Comparison of ENCODE assay signal across 8 mouse cellular contexts in genomic region chr4:149675378-149676261, GRCm38 (mm10). TPM values are rescaled to one million over a fixed set of nuclear protein-coding genes. Genes with fewer than 3 reads are reported as not detected.
A peak's percentile ranks its signal among the peaks of the same experiment; 100 is the strongest.
DNase-seq lines count a peak whose midpoint lies in the region; ATAC-seq and TF ChIP-seq lines count a peak whose summit lies in the region.

No protein-coding gene starts in this region.

- H3K9me3 ChIP-seq in G1E (replicated peaks), result no peaks in the 10 kb centered on the region
- H3K9me3 ChIP-seq in forebrain, postnatal 0 days (ENCODE audit: low read length), result no peaks in the 10 kb centered on the region
- no peaks in the 10 kb centered on the region for H3K9me3 ChIP-seq in lung, embryonic 15.5 days

- peak overlapping the region; percentile 80 for H3K4me2 ChIP-seq in forebrain, postnatal 0 days (ENCODE audit: low read depth)
- peak overlapping the region; percentile 98 for H3K4me2 ChIP-seq in lung, embryonic 15.5 days

- ATAC-seq in G1E (ENCODE audit: extremely low read depth, insufficient number of reproducible peaks, low FRiP score, poor library complexity, severe bottlenecking), result no peak
- ATAC-seq in forebrain, postnatal 0 days, result peak; percentile 88
- peak; percentile 95 for ATAC-seq in lung, embryonic 15.5 days (ENCODE audit: borderline replicate concordance, extremely low read depth, low FRiP score, low TSS enrichment)

- DNase-seq in G1E (ENCODE audit: low spot score), result peak; percentile 19
- peak; percentile 81 for DNase-seq in cerebellum, adult 9-10 months
- DNase-seq in forebrain, postnatal 0 days, result peak; percentile 74
- peak; percentile 85 for DNase-seq in heart, postnatal 4 days
- DNase-seq in layer of hippocampus, adult 9-11 months, result peak; percentile 47
- DNase-seq in ovary, adult 18-20 months (ENCODE audit: low spot score), result peak; percentile 80
- peak; percentile 32 for DNase-seq in urinary bladder, postnatal 10 days (ENCODE audit: low spot score)

- H3K27ac ChIP-seq in forebrain, postnatal 0 days (ENCODE audit: low read depth, low read length), result peak overlapping the region; percentile 88
- no peak overlapping the region for H3K27ac ChIP-seq in lung, embryonic 15.5 days

- H3K9ac ChIP-seq in forebrain, postnatal 0 days, result peak overlapping the region; percentile 85
- peak overlapping the region; percentile 51 for H3K9ac ChIP-seq in lung, embryonic 15.5 days

- no peak for TF ChIP-seq CTCF in G1E (IDR thresholded peaks at IDR 0.05; ENCODE audit: low read depth, low read length)
- TF ChIP-seq CTCF in forebrain, postnatal 0 days (IDR thresholded peaks at IDR 0.05; ENCODE audit: low read depth), result no peak

- H3K4me1 ChIP-seq in G1E (ENCODE audit: insufficient read depth, low read depth, low read length), result peaks cover 32% of the 10 kb centered on the region
- H3K4me1 ChIP-seq in forebrain, postnatal 0 days (ENCODE audit: insufficient read depth), result no peaks in the 10 kb centered on the region
- H3K4me1 ChIP-seq in lung, embryonic 15.5 days, result peaks cover 19% of the 10 kb centered on the region

- 2% methylated on average over 60 of the region's 60 CpGs for WGBS in forebrain, postnatal 0 days
- 1% methylated on average over 59 of the region's 60 CpGs for WGBS in lung, embryonic 15.5 days

- peaks cover 70% of the 10 kb centered on the region for H3K36me3 ChIP-seq in G1E (replicated peaks)
- no peaks in the 10 kb centered on the region for H3K36me3 ChIP-seq in forebrain, postnatal 0 days (ENCODE audit: insufficient read depth)
- no peaks in the 10 kb centered on the region for H3K36me3 ChIP-seq in lung, embryonic 15.5 days

- no peaks in the 10 kb centered on the region for H3K27me3 ChIP-seq in G1E (ENCODE audit: insufficient read depth, low read length)
- H3K27me3 ChIP-seq in forebrain, postnatal 0 days (ENCODE audit: insufficient read depth, low read length), result no peaks in the 10 kb centered on the region
- peaks cover 30% of the 10 kb centered on the region for H3K27me3 ChIP-seq in lung, embryonic 15.5 days

- peak overlapping the region; percentile 63; the same call in 1 of the 2 replicates for H3K4me3 ChIP-seq in G1E (ENCODE audit: low read depth, low read length)
- H3K4me3 ChIP-seq in forebrain, postnatal 0 days (ENCODE audit: low read depth, low read length), result peak overlapping the region; percentile 75
- H3K4me3 ChIP-seq in lung, embryonic 15.5 days, result peak overlapping the region; percentile 57

RNA-seq across cellular contexts. Expression of gene Pik3cd, which starts 26.8 kb away (rescaled TPM):
- total RNA-seq in G1E (2014; fragmentation: Nextera tagmentation), result 17.3 and 23.9 TPM in 2 replicates
- total RNA-seq in G1E (2017), result 24.0 and 28.0 TPM in 2 replicates
- polyA plus RNA-seq in G1E (2012), result 37.0 and 40.3 TPM in 2 replicates
- total RNA-seq in forebrain, postnatal 0 days (2014; rRNA removed), result 17.0 and 21.8 TPM in 2 replicates
- polyA plus RNA-seq in forebrain, postnatal 0 days (2015; fragmentation: Nextera tagmentation; extraction: Ambion mirVana), result 11.3 and 11.7 TPM in 2 replicates
- 1 to 10 TPM; 3.1 to 4.5 TPM for total RNA-seq in heart, postnatal 4 days (2021)
- 4.5 and 7.8 TPM in 2 replicates for polyA plus RNA-seq in lung, embryonic 15.5 days (2015; fragmentation: Nextera tagmentation; extraction: Ambion mirVana)

Comparison
In these comparisons a context has a peak if more than half of its experiments do, and no peak if none do; other contexts are left out.
1. DNase-seq: peak in every context shown above with its lines; median percentile 85 in heart, postnatal 4 days; 81 in cerebellum, adult 9-10 months; 80 in ovary, adult 18-20 months; 74 in forebrain, postnatal 0 days; 47 in layer of hippocampus, adult 9-11 months; 32 in urinary bladder, postnatal 10 days; 19 in G1E.